Mouse (Mus musculus) thymus, postnatal 10 days (tissue): ENCODE results near the gene Impdh1.

Experiments used
- DNase-seq, 2 experiments: peaks; one replicate each; pipeline ENCODE4 v3.0.0; 2021; ENCODE audit warnings: low spot score in 2 of 2

The Impdh1 gene

DNA sequence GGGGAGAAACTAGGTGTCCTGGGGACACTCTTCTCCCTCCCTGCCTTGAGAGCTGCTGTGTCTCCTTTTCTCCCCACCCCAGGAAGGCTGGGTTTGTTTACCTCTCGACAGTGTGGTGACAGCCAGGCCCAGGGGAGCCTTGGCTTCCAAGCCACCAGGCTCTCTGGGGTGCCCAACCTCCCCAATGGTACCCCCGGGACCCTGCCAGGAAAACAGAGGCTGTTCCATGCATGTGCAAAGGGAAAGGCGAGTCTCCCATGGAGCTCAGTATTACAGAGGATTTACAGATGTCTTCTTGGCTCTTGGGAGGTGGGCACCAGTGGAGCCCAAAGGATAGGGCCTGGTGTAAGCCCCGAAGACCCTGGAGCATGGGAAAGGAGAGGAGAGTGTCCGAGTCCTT lies 2.7 kb downstream of the Impdh1 start:
- no peak for DNase-seq

DNA sequence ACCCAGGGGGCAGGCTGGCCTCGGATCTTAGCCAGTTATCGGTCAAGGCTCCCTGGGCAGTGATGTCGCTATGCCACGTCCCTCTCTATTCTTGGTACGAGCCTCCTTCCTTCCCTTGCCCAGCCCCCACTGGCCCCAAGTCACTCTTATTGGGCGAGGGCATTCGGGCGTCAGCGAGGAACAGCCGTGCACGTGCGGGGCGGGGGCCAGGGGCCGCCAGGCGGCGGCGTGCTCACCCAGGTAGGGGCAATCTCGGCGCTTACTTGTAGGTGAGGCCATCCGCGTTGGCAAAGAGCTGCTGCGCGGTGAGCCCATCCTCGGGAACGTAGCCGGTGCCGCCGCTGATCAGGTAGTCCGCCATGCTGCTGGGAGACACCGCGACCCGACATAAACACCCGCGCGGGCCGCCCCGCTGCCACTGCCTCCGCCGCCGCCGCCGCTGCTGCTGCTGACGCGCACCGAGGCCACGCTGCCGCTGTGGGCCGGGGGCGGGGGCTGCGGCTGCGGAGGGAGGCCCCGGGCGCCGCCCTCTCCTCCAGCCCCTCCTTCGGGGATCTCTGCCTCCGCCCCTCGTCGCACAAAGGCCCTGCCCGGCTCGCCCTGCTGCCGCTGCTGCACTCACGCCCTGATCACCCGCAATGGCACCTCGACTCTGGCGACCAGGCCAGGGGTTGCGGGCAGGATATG lies 4.2 kb downstream of the Impdh1 start:
- DNase-seq = peak; percentile 82 to 86

- no peak for DNase-seq
Observed at GRCm38 (mm10) chr6:29211146-29211545, 5.0 kb downstream of the Impdh1 start.

DNA sequence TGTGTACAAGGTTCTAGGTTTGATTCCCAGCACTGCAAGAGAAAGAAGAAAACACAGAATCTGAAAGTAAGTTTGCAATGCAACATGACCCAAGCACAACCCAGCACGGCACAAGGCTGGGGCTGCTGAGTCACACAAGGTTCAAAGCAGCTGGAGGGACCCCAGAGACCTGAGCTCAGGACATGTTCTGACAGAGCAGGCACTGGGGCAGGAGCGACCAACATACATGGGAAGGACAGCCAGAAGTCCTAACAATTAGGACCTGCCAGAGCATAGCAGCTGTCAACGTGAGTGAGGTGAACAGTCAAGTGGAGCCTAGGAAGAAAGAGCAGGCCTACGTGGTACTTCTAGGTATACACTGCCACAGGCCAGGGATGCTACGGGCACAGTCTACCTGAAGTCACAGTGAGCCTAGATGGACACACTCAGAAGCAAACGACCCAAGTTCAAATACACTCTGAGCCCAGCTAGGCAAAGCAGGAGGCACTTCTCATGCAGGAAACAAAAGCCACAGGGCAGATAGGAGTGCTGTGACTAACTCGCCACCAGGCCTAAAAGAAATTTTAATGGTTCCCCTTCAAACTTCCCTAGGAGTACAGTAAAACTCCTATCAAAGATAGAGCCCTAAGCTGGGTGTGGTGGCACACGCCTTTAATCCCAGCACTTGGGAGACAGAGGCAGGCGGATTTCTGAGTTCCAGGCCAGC lies 5.8 kb downstream of the Impdh1 start:
- DNase-seq = no peak

- no peak for DNase-seq
Observed at GRCm38 (mm10) chr6:29208178-29208577, 8.0 kb downstream of the Impdh1 start.

DNA sequence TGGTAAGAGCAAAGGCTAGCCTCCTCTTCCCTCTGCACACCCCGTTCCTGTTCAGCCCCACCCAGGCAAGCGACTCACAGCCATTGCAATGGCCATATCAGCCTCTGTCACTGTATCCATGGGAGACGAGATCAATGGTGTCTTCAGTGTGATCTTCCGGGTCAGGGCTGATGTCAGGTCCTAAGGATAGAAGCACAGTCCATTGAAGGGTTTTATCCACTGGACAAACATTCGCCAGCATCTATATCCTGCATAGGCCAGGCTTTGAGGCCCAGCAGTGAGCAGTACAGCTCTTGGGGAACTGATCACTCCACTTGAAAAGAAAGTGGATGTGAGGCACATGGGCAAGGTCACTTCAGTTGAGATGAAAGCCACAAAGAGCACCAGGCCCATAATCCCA lies 9.1 kb downstream of the Impdh1 start:
- no peak for DNase-seq

GRCm38 (mm10) chr6:29206006-29206405 lies 10.2 kb downstream of the Impdh1 start:
- no peak for DNase-seq

- DNase-seq = peak in 1 of 2 experiments; percentile 53
Observed at GRCm38 (mm10) chr6:29204932-29205614, 11.1 kb downstream of the Impdh1 start.

DNA sequence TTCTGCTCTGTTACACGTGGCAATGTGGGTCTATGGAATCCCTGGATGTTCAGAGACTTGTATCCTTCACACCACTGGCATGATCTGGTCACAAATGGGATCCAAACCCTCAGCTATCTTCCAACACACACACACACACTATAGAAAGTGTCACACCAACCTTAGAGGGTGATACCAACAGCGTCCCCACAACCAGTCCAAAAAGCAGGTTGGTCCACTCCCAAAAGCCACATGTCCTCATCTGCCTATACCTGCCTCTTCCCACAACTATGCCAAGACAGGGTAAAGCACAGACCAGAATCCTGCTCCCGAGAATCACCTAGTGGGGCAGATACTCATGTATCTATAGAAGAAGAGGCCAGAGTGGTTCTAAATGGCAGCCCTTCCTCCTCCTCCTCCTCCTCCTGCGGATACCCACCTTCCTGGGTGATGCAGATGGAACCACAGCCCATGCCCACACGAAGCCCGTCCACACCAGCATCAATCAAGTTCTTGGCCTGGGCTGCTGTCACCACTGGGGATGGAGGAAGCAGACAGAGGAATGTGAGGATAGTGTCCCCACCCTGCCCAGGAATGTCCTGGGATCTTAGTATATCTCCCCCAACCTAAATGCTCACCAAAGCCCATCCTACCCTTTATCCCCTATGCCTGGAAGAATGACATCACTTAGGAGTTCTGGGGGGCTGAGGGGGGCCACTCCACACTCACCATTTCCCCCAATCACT lies 12.1 kb downstream of the Impdh1 start:
- no peak for DNase-seq

DNA sequence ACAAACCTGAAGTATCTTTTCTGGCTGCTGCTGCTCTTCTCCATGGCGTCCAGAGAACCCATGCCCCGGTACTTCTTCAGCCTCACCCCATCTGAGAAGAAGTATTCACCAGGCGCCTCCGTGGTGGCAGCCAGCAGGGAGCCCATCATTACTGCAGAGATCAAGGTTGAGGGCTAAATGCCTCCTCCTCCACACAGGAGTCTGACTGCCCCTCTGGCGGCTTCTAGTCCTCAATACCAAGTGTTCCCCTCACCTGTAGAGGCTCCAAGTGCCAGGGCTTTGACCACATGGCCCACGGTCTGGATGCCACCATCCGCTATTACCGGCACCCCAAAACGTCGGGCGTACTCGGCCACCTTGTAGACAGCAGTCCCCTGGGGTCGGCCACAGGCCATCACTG lies 13.1 kb downstream of the Impdh1 start:
- DNase-seq = no peak

DNA sequence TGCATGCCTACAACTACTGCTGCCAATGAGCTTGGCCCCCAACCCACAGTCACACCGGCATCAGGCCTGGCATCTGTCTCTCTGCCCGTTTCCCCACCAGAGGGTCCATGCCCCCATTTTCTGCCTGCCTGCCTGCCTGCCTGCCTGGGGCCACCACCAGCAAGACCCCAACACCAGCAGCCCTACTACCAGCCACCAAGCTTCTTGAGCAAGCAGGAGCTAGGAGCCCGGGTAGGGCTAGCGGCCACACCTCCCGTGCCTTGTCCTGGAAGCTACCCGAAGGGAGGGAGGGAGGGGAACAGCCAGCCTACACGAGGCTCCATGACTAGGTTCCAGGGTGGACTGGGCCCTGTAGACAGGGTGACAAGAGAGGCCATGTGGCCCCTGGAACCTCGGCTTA lies 14.2 kb downstream of the Impdh1 start:
- DNase-seq = no peak

- DNase-seq = no peak
Observed at GRCm38 (mm10) chr6:29201341-29201740, 14.8 kb downstream of the Impdh1 start.

DNA sequence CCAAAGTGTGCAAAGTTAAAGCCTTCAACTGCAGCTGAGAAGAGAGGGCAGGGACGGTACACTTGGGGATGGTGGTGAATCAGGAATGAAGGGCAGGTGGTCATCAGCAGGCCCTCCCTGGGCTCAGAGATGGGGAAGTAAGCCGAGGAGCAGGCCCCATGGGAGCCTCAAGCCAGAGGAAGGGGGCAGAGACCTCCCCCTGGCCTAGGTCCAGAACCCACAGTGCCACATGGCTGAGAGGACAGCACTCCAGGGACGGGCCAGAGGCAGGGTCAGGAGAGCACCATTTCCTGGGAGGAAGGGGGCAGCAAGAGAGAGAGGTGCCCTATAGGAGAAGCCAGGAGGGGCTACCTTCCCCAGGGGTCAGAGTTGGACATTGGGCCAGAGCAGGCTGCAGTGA lies 15.7 kb downstream of the Impdh1 start:
- no peak for DNase-seq

GRCm38 (mm10) chr6:29199223-29199855 lies 16.8 kb downstream of the Impdh1 start:
- no peak for DNase-seq

- peak; percentile 70 to 86 for DNase-seq
Observed at GRCm38 (mm10) chr6:29198309-29199222, 17.6 kb downstream of the Impdh1 start.

DNA sequence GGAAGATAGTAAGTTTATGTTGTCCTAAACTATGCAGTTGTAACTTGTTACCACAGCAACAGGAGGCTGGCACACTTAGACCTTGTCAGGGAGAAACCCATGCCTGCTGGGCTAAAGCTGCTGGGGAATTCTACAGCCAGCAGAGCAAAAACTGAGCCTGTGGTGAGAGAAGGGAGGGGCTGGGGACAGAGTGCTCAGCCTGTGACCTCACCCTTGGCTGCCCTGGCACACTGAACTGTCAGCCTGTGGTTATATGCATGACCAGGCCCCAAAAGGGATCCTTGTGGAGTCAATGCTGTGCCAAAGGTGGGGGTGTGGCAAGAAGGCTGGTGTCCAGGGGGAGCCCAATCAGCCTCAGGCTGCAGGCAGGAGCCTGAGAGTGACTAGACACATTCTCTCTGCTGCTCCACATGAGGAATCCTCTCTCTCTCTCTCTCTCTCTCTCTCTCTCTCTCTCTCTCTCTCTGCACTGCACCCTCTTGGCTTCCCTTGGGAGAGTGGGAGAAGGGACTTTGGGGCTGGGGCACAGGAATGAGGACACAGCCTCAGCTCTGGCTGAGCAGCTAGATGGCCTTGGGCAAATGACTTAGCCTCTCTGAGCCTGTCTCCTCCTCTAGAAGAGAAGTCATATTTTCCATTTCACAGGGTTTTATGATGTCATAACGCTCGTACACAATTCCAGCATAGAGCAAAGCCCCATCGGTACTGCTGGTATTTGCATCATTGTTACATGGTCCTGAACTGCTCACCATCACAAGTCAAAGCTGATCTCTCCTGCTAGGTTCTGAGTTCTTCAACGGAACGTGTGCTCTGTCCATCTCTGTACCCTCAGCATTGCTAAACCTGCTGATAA lies 20.1 kb downstream of the Impdh1 start:
- no peak for DNase-seq

- no peak for DNase-seq
Observed at GRCm38 (mm10) chr6:29195146-29195545, 21.0 kb downstream of the Impdh1 start.

GRCm38 (mm10) chr6:29193961-29194750 lies 22.0 kb downstream of the Impdh1 start:
- no peak for DNase-seq

- DNase-seq = no peak
Observed at GRCm38 (mm10) chr6:29187936-29188335, 28.2 kb downstream of the Impdh1 start.
